Mouse (Mus musculus): ENCODE results near the gene Cyb5r3. TPM values are rescaled to one million over a fixed set of nuclear protein-coding genes. Genes with fewer than 3 reads are reported as not detected.

Cyb5r3 gene
- total RNA-seq (2014; rRNA removed; ENCODE audit: low replicate concordance) = 125 and 166 TPM in 2 replicates
- polyA plus RNA-seq (2015; fragmentation: Nextera tagmentation; extraction: Ambion mirVana) = 113 and 117 TPM in 2 replicates

DNA sequence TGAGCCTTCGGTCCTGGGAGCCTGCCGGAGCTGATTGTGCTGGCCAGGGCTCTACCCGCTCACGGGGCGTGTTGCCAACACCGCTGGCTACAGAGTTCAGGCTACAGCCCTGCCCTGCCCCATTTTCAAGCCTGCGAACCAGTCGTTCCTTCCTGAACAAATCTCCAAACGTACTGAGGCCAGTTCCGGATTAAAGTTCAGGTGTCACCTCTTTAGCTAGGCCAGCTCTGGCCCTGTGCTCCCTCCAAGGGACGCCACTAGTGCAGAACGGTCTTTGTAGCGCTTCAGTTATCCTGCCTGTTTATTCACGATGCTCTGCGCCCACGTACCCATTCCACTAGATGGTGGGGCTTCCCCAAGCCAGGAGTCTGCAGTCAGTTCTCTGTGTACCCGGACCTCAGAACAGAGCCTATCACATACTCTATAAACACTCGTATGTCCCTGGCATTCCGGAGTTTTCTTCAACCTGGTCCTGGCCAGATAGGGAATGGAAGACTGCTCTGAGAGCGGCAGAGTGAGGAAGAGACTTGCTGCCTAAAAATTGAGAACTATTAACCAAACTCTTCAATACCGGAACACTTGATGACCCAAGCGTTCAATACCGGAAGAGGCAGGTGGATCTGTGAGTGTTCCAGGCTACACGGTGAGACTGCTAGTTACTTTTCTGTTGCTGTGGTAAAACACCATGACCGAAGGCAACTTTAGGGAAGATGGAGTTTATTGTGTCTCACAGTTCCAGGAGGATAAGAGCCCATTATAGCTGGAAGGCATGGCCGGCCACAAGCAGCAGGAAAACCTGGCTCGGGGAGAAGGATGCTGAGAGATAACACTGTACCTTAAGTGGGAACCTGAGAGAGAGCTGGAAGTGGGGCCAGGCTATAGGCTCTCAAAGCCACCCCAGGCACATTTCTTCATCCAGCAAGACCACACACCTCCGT, at the start of gene Cyb5r3:
TSS of gene Cyb5r3 (minus strand) at position 101 of the 938 bp plus-strand sequence.
- no peak for DNase-seq (ENCODE audit: low spot score)
- Histone ChIP-seq H3K4me1 (ENCODE audit: control insufficient read depth, insufficient read depth) (peaks cover 16% of the 10 kb centered on the region), H3K27ac (ENCODE audit: low read depth) (peak within 1 kb of the TSS; percentile 88), H3K4me2 (ENCODE audit: low read depth, low read length) (peak within 1 kb of the TSS; percentile 93), H3K4me3 (ENCODE audit: low read depth, low read length) (peak within 1 kb of the TSS; percentile 76), H3K9me3 (replicated peaks; ENCODE audit: control insufficient read depth, low read length) (no peaks in the 10 kb centered on the region), H3K36me3 (replicated peaks; ENCODE audit: control insufficient read depth, insufficient read depth, low read length) (no peaks in the 10 kb centered on the region), H3K9ac (replicated peaks; ENCODE audit: low read depth, low read length) (peak within 1 kb of the TSS; percentile 77), H3K27me3 (ENCODE audit: control insufficient read depth, insufficient read depth, low read length) (no peaks in the 10 kb centered on the region)
- ATAC-seq (ENCODE audit: insufficient read depth, low read depth) = peak; percentile 40
- WGBS = 32% methylated on average over 26 of the region's 28 CpGs
- no peak for TF ChIP-seq CTCF (IDR thresholded peaks at IDR 0.05; ENCODE audit: low read depth)
- no peak; the same call in 1 of the 2 replicates for TF ChIP-seq EP300 (IDR thresholded peaks at IDR 0.05; ENCODE audit: low read depth)

DNA sequence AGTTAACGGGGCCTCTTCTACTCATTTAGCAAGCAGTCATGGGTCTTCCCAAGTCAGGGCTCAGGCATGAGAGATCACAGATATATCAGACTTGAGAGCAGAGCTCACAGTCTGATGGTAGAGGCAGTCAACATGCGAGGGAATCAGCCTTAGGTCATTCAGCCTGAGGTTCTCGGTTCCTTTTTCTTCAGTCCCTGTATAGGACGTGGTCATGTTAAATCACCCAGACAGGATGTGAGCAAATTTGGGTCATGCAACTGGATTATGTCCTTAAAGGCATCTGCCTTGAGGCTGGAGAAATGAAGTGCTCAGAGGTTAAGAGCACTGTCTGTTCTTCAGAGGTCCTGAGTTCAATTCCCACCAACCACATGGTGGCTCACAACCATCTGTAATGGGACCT, 49.3 kb upstream of the Cyb5r3 start:
- Histone ChIP-seq H3K9me3 (replicated peaks; ENCODE audit: control insufficient read depth, low read length) (no peaks in the 10 kb centered on the region), H3K4me2 (ENCODE audit: low read depth, low read length) (no peak overlapping the region), H3K4me3 (ENCODE audit: low read depth, low read length) (no peak overlapping the region), H3K27ac (ENCODE audit: low read depth) (no peak overlapping the region), H3K36me3 (replicated peaks; ENCODE audit: control insufficient read depth, insufficient read depth, low read length) (no peaks in the 10 kb centered on the region), H3K9ac (replicated peaks; ENCODE audit: low read depth, low read length) (no peak overlapping the region), H3K4me1 (ENCODE audit: control insufficient read depth, insufficient read depth) (peaks cover 21% of the 10 kb centered on the region), H3K27me3 (ENCODE audit: control insufficient read depth, insufficient read depth, low read length) (no peaks in the 10 kb centered on the region)
- TF ChIP-seq CTCF (IDR thresholded peaks at IDR 0.05; ENCODE audit: low read depth) (no peak), EP300 (IDR thresholded peaks at IDR 0.05; ENCODE audit: low read depth) (no peak)
- ATAC-seq (ENCODE audit: insufficient read depth, low read depth) (no peak), DNase-seq (ENCODE audit: low spot score) (no peak)
- 75% methylated on average over 4 of the region's 4 CpGs for WGBS

DNA sequence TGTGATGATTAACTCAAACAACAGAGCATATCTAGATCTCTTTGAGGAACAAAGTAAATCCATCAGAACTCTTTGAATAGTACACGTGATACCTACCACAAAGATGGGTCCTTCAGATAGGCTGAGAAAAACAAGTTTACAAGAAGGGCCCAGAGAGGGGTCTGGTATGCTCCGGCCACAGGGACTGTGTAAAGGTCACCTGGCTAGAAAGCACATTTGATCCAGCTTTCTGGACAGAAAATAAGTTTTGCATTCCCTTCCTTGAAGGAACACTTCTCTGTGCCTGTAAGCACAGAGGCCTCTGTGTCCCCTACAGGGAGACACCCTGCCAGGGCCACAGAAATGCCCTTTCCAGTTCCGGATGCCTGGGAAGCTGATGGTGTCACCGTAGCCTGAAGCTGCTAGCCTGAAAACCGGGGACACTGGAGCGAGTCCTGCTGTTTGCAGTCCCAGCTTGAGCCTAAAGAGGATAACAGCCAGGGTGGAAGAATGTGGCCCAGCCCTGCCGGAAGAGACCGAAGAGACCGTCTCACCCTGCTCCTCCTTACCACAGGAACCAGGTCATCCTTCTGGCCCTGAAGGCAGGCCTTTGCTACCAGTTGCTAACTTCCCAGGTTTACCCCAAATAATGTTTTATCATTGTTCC, 48.1 kb upstream of the Cyb5r3 start:
- Histone ChIP-seq H3K4me2 (ENCODE audit: low read depth, low read length) (no peak overlapping the region), H3K27ac (ENCODE audit: low read depth) (no peak overlapping the region), H3K4me3 (ENCODE audit: low read depth, low read length) (no peak overlapping the region), H3K4me1 (ENCODE audit: control insufficient read depth, insufficient read depth) (peaks cover 21% of the 10 kb centered on the region), H3K9me3 (replicated peaks; ENCODE audit: control insufficient read depth, low read length) (no peaks in the 10 kb centered on the region), H3K9ac (replicated peaks; ENCODE audit: low read depth, low read length) (no peak overlapping the region), H3K36me3 (replicated peaks; ENCODE audit: control insufficient read depth, insufficient read depth, low read length) (no peaks in the 10 kb centered on the region), H3K27me3 (ENCODE audit: control insufficient read depth, insufficient read depth, low read length) (no peaks in the 10 kb centered on the region)
- no peak for ATAC-seq (ENCODE audit: insufficient read depth, low read depth)
- no peak for DNase-seq (ENCODE audit: low spot score)
- TF ChIP-seq CTCF (IDR thresholded peaks at IDR 0.05; ENCODE audit: low read depth) = no peak
- TF ChIP-seq EP300 (IDR thresholded peaks at IDR 0.05; ENCODE audit: low read depth) = no peak
- 54% methylated on average over 9 of the region's 9 CpGs for WGBS

DNA sequence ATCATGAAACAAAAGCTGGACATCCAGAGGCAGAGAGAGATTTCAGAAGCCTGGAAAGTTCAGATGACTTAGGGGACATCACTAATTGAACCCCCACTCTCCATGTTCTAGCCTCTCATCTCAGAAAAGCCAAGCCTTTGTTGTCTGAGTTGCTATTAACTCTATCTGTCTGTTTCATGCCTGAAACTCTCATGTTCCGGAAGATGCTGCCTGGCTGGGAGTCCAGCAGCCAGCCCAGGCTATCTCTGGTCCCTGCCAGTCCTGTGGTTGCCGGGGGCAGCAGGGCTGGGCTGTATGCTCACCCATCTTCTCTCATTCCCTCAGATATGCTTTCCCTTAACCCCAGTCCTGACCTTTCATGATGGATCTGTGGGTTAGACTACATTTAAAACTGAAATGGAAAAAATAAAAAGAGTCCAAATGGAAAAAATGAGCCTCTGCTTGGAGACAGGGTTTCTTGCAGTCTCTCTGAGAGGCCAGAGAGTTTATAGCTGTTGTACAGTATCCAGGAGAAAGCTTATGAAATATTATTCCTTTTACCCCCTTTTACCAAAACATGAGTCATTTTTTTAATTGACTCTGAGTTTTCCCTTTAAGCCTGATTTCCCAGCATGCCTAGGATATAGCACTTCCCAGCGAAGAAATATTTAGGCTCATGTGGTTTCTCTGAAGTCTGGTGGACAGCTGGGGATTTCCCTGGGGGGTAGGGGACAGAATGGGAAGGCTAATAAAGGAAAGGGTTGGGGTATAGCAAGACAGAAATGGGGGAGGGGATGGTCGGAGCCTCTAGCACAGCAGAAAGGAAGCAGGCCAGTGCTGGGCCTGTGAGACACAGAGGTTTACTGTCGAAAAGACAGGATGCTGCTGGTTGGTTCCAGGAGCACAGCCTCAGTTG, 43.2 kb upstream of the Cyb5r3 start:
- H3K27me3 ChIP-seq (ENCODE audit: control insufficient read depth, insufficient read depth, low read length) = no peaks in the 10 kb centered on the region
- no peaks in the 10 kb centered on the region for H3K36me3 ChIP-seq (replicated peaks; ENCODE audit: control insufficient read depth, insufficient read depth, low read length)
- H3K4me2 ChIP-seq (ENCODE audit: low read depth, low read length) = no peak overlapping the region
- 41% methylated on average over 5 of the region's 5 CpGs for WGBS
- peak overlapping the region; percentile 73 for H3K27ac ChIP-seq (ENCODE audit: low read depth)
- no peaks in the 10 kb centered on the region for H3K4me1 ChIP-seq (ENCODE audit: control insufficient read depth, insufficient read depth)
- H3K4me3 ChIP-seq (ENCODE audit: low read depth, low read length) = no peak overlapping the region
- H3K9me3 ChIP-seq (replicated peaks; ENCODE audit: control insufficient read depth, low read length) = no peaks in the 10 kb centered on the region
- peak; percentile 25 for DNase-seq (ENCODE audit: low spot score)
- TF ChIP-seq EP300 (IDR thresholded peaks at IDR 0.05; ENCODE audit: low read depth) (no peak), CTCF (IDR thresholded peaks at IDR 0.05; ENCODE audit: low read depth) (no peak)
- ATAC-seq (ENCODE audit: insufficient read depth, low read depth) = peak; percentile 39; the same call in 1 of the 2 replicates
- H3K9ac ChIP-seq (replicated peaks; ENCODE audit: low read depth, low read length) = no peak overlapping the region

DNA sequence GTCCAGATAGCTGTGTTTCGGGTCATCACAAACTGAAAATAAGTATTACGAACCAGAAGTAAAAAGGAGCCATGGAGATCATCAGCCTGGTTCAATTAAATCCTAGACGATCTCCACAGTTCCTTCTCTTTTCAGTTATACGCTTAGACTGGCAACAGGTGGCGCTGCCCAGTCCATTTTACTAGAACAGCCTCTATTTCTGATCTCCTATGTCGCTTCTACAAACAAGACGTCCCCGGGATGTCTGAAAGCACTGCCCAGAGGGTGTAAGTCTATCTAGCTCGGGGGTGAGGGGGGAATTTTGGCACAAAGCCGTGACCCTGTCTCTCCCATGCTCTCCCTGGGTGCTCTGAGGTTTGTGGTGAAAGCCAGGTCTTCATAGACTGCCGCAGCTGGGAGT, 37.8 kb upstream of the Cyb5r3 start:
- Histone ChIP-seq H3K27ac (ENCODE audit: low read depth) (no peak overlapping the region), H3K36me3 (replicated peaks; ENCODE audit: control insufficient read depth, insufficient read depth, low read length) (no peaks in the 10 kb centered on the region), H3K4me3 (ENCODE audit: low read depth, low read length) (peak overlapping the region; percentile 29), H3K4me2 (ENCODE audit: low read depth, low read length) (peak overlapping the region; percentile 59), H3K9me3 (replicated peaks; ENCODE audit: control insufficient read depth, low read length) (no peaks in the 10 kb centered on the region), H3K27me3 (ENCODE audit: control insufficient read depth, insufficient read depth, low read length) (no peaks in the 10 kb centered on the region), H3K9ac (replicated peaks; ENCODE audit: low read depth, low read length) (0 out of 2 replicates have a peak overlapping the region, but pooled peaks have one; percentile 28), H3K4me1 (ENCODE audit: control insufficient read depth, insufficient read depth) (0 out of 2 replicates have a peak, but pooled peaks cover 5% of the 10 kb centered on the region)
- WGBS = 14% methylated on average over 11 of the region's 11 CpGs
- ATAC-seq (ENCODE audit: insufficient read depth, low read depth) (peak; percentile 44; the same call in 1 of the 2 replicates), DNase-seq (ENCODE audit: low spot score) (peak; percentile 80)
- no peak for TF ChIP-seq EP300 (IDR thresholded peaks at IDR 0.05; ENCODE audit: low read depth)
- TF ChIP-seq CTCF (IDR thresholded peaks at IDR 0.05; ENCODE audit: low read depth) = peak; percentile 78
